Mouse (Mus musculus) CH12F3 (cell line): Measurements from ENCODE around the gene Rars.
"Not testable (repeated sequence)": the region's sequence is repeated elsewhere in the genome, so short reads cannot be mapped to it uniquely, and the experiment has no call there.

Experiments
- in situ Hi-C: fragments of 300-500 bp; cut with MboI; formaldehyde crosslinking; loops from 2 replicates; pipeline ENCODE4 v1.14.3; 2020; ENCODE audit warnings: low sequenced_read_pairs

Gene Rars

GRCm38 (mm10) chr11:35834022-35834760, at the start of gene Rars:
Rars (minus strand) TSS chr11:35834506.
- in situ Hi-C loops = no loop called here

DNA sequence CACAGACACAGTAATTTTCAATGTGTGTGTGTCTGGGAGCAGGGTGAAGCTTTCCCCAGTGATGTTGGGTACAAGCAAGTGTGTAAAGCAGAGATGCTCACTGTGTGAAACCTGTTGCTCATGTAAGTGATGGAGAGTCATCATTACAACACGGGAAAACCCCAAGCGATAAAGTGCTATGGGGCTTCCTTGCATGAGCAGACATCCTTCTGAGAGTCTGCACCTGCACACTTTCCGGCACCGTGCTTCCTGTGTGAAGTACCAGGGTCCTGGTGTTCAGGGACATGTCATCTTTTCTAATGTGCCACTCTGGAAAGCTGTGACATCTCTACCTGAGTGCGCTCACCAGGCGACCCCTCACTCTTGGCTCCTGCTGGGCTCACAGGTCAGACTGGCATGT, 48.5 kb upstream of the Rars start:
- in situ Hi-C loops = no loop called here

GRCm38 (mm10) chr11:35878559-35878897, 44.2 kb upstream of the Rars start:
- in situ Hi-C loops = no loop called here

GRCm38 (mm10) chr11:35877651-35878558, 43.6 kb upstream of the Rars start:
- in situ Hi-C loops = no loop called here

DNA sequence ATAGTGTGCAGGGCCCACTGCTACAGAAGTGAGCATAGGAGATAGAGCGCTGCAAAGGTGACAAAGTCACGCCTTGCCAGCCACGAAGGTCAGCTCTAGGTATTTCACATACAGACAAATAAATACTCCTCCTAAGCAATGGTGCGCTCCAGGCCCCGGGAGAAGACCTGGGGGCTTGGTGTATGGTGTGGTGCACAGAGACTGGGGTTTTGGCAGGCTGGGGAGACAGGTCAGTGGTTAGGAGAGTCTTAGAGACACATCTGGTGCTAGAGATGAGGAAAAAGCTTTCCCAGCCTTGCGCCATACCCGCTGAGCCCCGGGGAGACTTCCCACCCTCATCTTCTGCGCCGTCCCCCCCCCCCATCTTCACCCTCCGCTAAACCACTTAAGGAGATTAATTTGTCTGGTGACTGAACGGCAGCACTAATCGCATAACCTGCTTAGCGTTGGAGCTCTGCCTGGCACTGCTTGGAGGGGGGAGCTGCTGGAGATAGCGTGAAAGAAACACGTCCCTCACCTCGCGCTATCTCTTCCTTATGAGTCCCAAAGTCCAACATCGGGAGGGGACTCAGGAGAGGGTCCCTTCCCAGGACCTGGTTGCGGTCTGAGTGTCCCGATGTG, 39.4 kb upstream of the Rars start:
- in situ Hi-C loops = no loop called here

DNA sequence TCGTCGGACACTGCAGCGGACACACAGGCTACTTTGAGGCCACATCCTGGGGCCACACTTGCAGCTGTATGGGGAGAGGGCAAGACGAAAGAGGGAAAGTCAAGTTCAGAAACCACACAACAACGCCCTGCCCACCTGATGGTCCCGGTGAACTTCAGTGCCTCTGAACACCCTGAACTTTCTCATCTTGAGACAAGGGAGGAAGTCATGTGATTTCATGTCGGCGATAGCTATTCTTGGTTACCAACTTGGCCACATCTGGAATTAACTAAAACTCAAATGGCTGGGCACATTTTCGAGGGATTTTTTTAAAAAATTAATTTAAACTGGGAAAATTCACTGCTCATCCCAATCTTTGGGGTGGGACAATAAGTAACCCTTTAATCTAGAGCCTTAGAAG, 36.7 kb upstream of the Rars start:
- in situ Hi-C loops = no loop called here

DNA sequence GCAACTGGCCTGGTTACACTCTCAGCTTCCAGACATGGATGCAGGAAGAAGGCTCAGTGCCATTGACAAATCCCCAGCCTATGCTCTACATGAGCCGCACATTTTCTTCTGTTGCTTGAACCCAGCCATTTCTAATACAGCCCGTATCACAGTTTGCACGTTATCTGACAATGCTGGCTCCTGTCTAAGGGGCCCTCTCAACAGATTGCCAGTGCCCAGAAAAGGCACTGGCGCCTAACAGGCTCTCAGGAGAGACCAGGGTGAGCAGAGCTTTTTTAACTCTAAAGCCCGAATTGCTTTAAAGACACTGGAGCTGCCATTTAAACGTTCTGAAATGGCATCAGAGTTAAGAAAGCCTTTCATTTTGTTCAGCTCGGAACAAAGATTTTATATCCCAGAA, 31.8 kb upstream of the Rars start:
- in situ Hi-C loops = no loop called here

- in situ Hi-C loops = no loop called here
Measured at GRCm38 (mm10) chr11:35864981-35865604, 30.8 kb upstream of the Rars start.

GRCm38 (mm10) chr11:35863653-35864052, 29.3 kb upstream of the Rars start:
- in situ Hi-C loops = no loop called here

DNA sequence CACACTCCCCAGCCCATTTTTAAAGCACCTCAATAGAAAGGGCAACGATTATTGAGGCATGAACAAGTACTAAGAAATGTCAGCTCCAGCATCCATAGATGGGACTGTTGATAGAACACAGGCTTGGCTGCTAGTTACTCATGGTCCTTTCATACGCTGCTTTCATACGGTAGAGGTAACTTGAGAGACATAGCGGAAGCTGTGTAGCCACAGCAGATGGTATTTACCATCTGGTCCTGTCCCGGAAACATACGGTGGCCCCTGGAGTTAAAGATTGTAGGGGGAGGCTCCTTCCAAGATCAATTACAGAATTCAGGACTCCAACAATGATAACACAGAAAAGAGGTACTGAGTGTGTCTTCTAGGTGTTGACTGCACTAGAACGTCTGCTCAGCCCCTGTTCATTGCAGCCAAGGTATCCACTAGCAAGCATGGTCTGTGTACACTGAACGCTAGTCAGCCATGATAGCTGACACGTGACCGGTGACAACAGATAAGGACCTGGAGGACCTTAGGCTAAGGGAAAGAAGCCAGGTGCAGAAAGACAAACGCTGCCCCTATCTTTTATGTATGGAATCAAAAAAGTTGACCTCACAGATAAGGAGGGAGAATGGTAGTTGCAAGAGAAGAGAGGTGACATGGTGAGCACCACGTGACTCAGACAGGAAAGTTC, 23.2 kb upstream of the Rars start:
- in situ Hi-C loops = no loop called here

- in situ Hi-C loops = no loop called here
Measured at GRCm38 (mm10) chr11:35856359-35857040, 22.2 kb upstream of the Rars start.

- in situ Hi-C loops = no loop called here
Measured at GRCm38 (mm10) chr11:35855567-35855966, 21.3 kb upstream of the Rars start.

DNA sequence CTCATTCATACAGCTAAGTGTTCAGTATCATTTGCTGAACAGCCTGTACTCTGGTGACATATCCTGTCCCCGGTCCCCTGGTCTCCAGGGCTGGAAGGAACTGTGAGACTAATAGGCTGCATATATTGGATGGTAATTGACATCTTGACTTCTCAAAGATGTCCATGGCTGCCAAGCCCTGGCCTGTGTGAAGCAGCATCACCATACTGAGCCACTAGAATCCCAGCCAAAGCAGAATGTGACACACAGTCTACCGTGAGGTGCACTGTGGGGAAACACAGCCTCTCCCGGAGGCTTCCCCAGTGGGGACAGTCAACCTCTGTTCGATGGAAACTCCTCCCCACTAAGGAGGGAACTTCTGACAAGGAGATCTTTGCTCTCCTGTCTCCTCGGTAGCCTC, 20.6 kb upstream of the Rars start:
- in situ Hi-C loops = no loop called here

DNA sequence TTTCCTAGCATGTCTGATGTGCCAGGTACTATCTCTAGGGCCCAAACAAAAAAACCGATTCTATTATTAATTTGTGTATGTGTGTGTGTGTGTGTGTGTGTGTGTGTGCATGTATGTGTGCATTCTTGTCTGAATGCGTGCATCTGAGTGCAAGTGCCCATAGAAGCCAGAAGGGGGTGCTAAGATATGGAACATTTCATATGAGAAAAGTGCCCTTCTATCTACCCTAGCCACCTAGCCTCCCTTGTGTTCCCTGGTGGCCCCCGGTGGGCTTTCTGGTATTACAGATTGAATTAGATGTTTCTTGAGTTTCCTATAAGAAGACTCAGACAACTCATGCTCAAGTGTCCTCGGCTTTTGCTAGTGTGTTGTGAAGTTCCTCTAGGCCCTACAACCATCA, 19.3 kb upstream of the Rars start:
- in situ Hi-C loops = no loop called here

- in situ Hi-C loops = no loop called here
Measured at GRCm38 (mm10) chr11:35852731-35853130, 18.4 kb upstream of the Rars start.

DNA sequence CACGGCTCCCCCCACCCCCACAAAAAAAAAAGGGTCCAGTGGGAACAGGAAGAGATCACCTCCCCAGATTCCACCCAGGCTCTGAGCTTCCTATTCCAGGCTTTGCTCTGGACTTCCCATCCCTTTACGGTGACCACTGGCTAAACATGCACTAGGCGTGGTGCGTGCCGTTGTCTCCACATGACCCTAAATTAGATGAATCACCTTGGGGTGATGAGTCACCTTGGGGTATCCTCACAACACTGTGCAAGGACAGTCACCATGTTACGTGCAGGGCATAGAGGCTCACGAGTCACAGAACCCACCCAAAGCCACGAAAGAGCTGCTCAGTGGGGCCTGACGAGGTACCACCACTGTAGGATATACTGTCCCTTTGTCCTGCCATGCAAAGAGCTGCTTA, 10.0 kb upstream of the Rars start:
- in situ Hi-C loops = no loop called here

GRCm38 (mm10) chr11:35842560-35842959, 8.3 kb upstream of the Rars start:
- in situ Hi-C loops = not testable (repeated sequence)

- in situ Hi-C loops = no loop called here
Measured at GRCm38 (mm10) chr11:35841738-35842325, 7.5 kb upstream of the Rars start.

DNA sequence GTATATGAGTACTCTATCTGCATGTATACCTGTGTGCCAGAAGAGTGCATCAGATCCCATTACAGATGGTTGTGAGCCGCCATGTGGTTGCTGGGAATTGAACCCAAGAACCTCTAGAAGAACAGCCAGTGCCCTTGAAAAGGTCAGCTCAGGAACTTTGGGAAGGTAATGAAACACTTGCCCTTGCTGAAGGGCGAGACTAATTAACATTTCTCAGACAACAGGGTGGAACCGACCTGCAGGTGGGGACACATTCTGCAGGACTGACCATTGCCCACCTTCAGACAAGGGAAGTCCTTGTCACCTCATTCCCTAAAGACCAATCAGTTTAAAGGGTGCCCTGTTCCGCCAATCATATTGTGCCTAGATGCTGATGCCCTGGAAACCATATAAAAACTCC, 6.5 kb upstream of the Rars start:
- in situ Hi-C loops = not testable (repeated sequence)

GRCm38 (mm10) chr11:35840282-35840681, 6.0 kb upstream of the Rars start:
- in situ Hi-C loops = no loop called here
